Mouse (Mus musculus): ENCODE results near the gene Gpr182. TPM values are rescaled to one million over a fixed set of nuclear protein-coding genes. Genes with fewer than 3 reads are reported as not detected.
A peak's percentile ranks its signal among the peaks of the same experiment; 100 is the strongest.

Gene Gpr182
- total and polyA plus RNA-seq, 3 experiments = 0.04 to 0.58 TPM; not detected in 1

DNA sequence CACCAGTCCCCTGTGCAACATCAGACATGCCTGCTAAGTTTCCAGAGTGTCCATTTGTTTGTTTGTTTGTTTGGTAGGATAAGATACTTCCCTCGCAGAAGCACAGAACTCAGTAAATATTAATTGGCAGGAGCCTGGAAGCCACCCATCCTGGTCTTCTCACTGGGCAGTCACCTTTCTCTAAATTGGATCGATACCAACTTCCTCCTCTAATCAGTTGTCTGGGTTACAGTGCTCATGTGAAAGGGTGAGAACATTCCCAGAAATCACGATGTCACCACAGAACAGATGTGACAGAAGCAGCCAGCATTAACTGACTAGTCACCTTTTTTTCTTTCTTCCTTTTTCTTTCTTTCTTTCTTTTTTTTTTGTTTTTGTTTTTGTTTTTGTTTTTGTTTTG lies 3.7 kb upstream of the Gpr182 start:
- Histone ChIP-seq H3K9me3 (replicated peaks; ENCODE audit: insufficient read depth, low read length) (no peaks in the 10 kb centered on the region), H3K27ac (ENCODE audit: control insufficient read depth, low read depth, low read length) (no peak overlapping the region), H3K4me3 (ENCODE audit: control insufficient read depth in 1 of 2, insufficient read depth in 1 of 2, low read depth in 2 of 2, low read length in 2 of 2) (no peak overlapping the region), H3K4me1 (ENCODE audit: control insufficient read depth in 1 of 2, insufficient read depth in 2 of 2, low read length in 2 of 2) (peaks cover 0 to 26% of the 10 kb centered on the region in 2 experiments; a peak in 2 of 4 replicates), H3K27me3 (ENCODE audit: control insufficient read depth in 1 of 2, insufficient read depth in 2 of 2, low read length in 2 of 2) (peaks cover 0 to 2% of the 10 kb centered on the region in 2 experiments; a peak in 1 of 4 replicates), H3K36me3 (ENCODE audit: control insufficient read depth in 1 of 2, insufficient read depth in 2 of 2, low read length in 2 of 2) (peaks cover 0 to 16% of the 10 kb centered on the region in 2 experiments; a peak in 2 of 4 replicates), H3K79me2 (ENCODE audit: control insufficient read depth, insufficient read depth, low read length, poor library complexity) (no peaks in the 10 kb centered on the region), H3K9ac (ENCODE audit: control insufficient read depth, low read depth, low read length, poor library complexity, severe bottlenecking) (no peak overlapping the region)
- no peak for TF ChIP-seq GABPA (IDR thresholded peaks at IDR 0.05; ENCODE audit: low read depth, low read length)
- TF ChIP-seq ZKSCAN1 (IDR thresholded peaks at IDR 0.05; ENCODE audit: low read depth, low read length) = no peak
- TF ChIP-seq ZC3H11A (IDR thresholded peaks at IDR 0.05; ENCODE audit: low read depth, low read length) = no peak
- TF ChIP-seq ETS1 (IDR thresholded peaks at IDR 0.05; ENCODE audit: low read depth, low read length) = peak; percentile 47
- peak; percentile 30 for DNase-seq (ENCODE audit: low read depth, low spot score)

DNA sequence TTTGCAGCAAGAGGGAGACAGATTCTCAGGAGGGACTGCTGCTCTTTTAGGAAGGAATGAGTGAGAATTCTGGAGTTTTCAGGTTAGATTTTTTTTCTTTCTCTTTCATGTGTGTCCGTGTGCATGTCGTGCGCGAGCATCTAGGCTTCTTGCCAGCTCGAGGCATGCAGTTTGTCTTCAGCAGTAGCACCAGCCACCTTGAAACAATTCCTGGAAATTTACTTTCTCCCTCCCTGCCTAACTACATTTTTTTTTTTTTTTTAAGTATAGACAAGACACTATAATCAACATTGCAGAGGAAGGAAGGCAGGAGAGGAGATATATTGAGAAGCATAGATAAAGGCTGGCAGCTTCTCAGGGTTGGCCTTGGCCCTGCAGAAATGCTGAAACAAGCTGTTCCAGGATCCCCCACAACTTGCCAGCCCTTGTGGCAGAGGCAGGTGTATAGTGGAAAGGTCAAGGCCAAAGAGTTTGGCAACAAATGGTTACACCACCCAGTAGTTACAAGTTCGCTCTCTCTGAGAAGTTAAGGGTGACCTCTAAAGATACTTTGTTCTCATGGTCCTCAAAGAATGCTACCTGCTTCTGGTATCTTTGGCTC lies 3.1 kb upstream of the Gpr182 start:
- Histone ChIP-seq H3K9ac (ENCODE audit: control insufficient read depth, low read depth, low read length, poor library complexity, severe bottlenecking) (no peak overlapping the region), H3K27me3 (ENCODE audit: control insufficient read depth in 1 of 2, insufficient read depth in 2 of 2, low read length in 2 of 2) (peaks cover 0 to 2% of the 10 kb centered on the region in 2 experiments; a peak in 1 of 4 replicates), H3K4me3 (ENCODE audit: control insufficient read depth in 1 of 2, insufficient read depth in 1 of 2, low read depth in 2 of 2, low read length in 2 of 2) (no peak overlapping the region), H3K36me3 (ENCODE audit: control insufficient read depth in 1 of 2, insufficient read depth in 2 of 2, low read length in 2 of 2) (peaks cover 0 to 16% of the 10 kb centered on the region in 2 experiments; a peak in 2 of 4 replicates), H3K27ac (ENCODE audit: control insufficient read depth, low read depth, low read length) (0 out of 2 replicates have a peak overlapping the region, but pooled peaks have one; percentile 11), H3K79me2 (ENCODE audit: control insufficient read depth, insufficient read depth, low read length, poor library complexity) (no peaks in the 10 kb centered on the region), H3K4me1 (ENCODE audit: control insufficient read depth in 1 of 2, insufficient read depth in 2 of 2, low read length in 2 of 2) (peaks cover 0 to 26% of the 10 kb centered on the region in 2 experiments; a peak in 2 of 4 replicates), H3K9me3 (replicated peaks; ENCODE audit: insufficient read depth, low read length) (no peaks in the 10 kb centered on the region)
- peak; percentile 30 for DNase-seq (ENCODE audit: low read depth, low spot score)
- TF ChIP-seq ZKSCAN1 (IDR thresholded peaks at IDR 0.05; ENCODE audit: low read depth, low read length) (no peak), RAD21 (IDR thresholded peaks at IDR 0.05; ENCODE audit: low read depth, low read length) (no peak), TBP (IDR thresholded peaks at IDR 0.05; ENCODE audit: low read depth, low read length) (no peak), GABPA (IDR thresholded peaks at IDR 0.05; ENCODE audit: low read depth, low read length) (no peak), TCF12 (IDR thresholded peaks at IDR 0.05; ENCODE audit: low read depth, low read length) (no peak), EP300 (IDR thresholded peaks at IDR 0.05; ENCODE audit: low read depth in 1 of 2, low read length in 2 of 2) (peak in 1 of 2 experiments; percentile 17; a peak in 2 of 4 replicates), ZNF384 (IDR thresholded peaks at IDR 0.05; ENCODE audit: low read depth, low read length) (peak; percentile 86), SIN3A (IDR thresholded peaks at IDR 0.05; ENCODE audit: low read length) (0 out of 2 replicates have a peak, but pooled peaks have one; percentile 19), GATA1 (IDR thresholded peaks at IDR 0.05; ENCODE audit: low read depth, low read length) (0 out of 2 replicates have a peak, but pooled peaks have one; percentile 15)

- peaks cover 5 to 17% of the 10 kb centered on the region in 2 experiments; a peak in 3 of 4 replicates for H3K4me1 ChIP-seq (ENCODE audit: control insufficient read depth in 1 of 2, insufficient read depth in 2 of 2, low read length in 2 of 2)
- no peak overlapping the region for H3K27ac ChIP-seq (ENCODE audit: control insufficient read depth, low read depth, low read length)
- no peak overlapping the region for H3K9ac ChIP-seq (ENCODE audit: control insufficient read depth, low read depth, low read length, poor library complexity, severe bottlenecking)
- no peaks in the 10 kb centered on the region for H3K79me2 ChIP-seq (ENCODE audit: control insufficient read depth, insufficient read depth, low read length, poor library complexity)
- H3K4me3 ChIP-seq (ENCODE audit: control insufficient read depth in 1 of 2, insufficient read depth in 1 of 2, low read depth in 2 of 2, low read length in 2 of 2) = no peak overlapping the region
- no peaks in the 10 kb centered on the region for H3K27me3 ChIP-seq (ENCODE audit: control insufficient read depth in 1 of 2, insufficient read depth in 2 of 2, low read length in 2 of 2)
- no peaks in the 10 kb centered on the region for H3K9me3 ChIP-seq (replicated peaks; ENCODE audit: insufficient read depth, low read length)
- no peak for DNase-seq (ENCODE audit: low read depth, low spot score)
- TF ChIP-seq TAL1 (IDR thresholded peaks at IDR 0.05; ENCODE audit: low read length) (no peak), EP300 (IDR thresholded peaks at IDR 0.05; ENCODE audit: low read depth in 1 of 2, low read length in 2 of 2) (no peak), UBTF (IDR thresholded peaks at IDR 0.05; ENCODE audit: borderline replicate concordance, insufficient read depth, low read depth, low read length) (no peak), TCF12 (IDR thresholded peaks at IDR 0.05; ENCODE audit: low read depth, low read length) (no peak), MYC (IDR thresholded peaks at IDR 0.05; ENCODE audit: low read depth, low read length) (no peak), ZC3H11A (IDR thresholded peaks at IDR 0.05; ENCODE audit: low read depth, low read length) (no peak), ZNF384 (IDR thresholded peaks at IDR 0.05; ENCODE audit: low read depth, low read length) (no peak), RCOR1 (IDR thresholded peaks at IDR 0.05; ENCODE audit: low read depth, low read length) (no peak)
- peaks cover 0 to 16% of the 10 kb centered on the region in 2 experiments; a peak in 2 of 4 replicates for H3K36me3 ChIP-seq (ENCODE audit: control insufficient read depth in 1 of 2, insufficient read depth in 2 of 2, low read length in 2 of 2)
Measured at GRCm38 (mm10) chr10:127750136-127750777, 1.3 kb downstream of the Gpr182 start.

All from MEL (cell line).